Mouse (Mus musculus): Measurements from ENCODE around the gene Ceacam19. TPM values are rescaled to one million over a fixed set of nuclear protein-coding genes. Genes with fewer than 3 reads are reported as not detected.
A peak's percentile ranks its signal among the peaks of the same experiment; 100 is the strongest.
"Not testable (repeated sequence)": the region's sequence is repeated elsewhere in the genome, so short reads cannot be mapped to it uniquely, and the experiment has no call there.

Gene Ceacam19
- polyA plus RNA-seq (2015; fragmentation: Nextera tagmentation; extraction: Ambion mirVana), result 0.06 TPM in 1 of 2 replicates, not detected in the other

DNA sequence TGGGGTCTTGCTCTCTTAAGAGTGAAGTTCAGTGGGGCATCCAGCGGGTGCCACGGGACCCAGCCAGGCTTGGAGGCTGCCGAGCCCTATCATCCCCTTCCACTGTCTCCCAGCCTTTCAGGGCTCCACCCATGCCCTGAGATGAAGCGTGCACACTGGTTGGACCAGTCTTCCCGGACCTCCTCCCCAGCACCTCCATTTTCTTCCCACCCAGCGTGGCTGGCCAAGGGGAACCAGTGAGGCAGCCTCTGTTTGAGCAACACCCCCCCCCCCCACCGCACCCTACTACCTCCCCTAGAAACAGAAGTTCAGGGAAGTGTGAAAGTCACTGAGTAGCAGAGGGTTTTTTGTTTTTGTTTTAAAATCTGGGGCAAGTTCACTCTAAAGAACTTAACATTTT, at the start of gene Ceacam19:
Gene Ceacam19 (minus strand): TSS at position 117 of the 400 bp plus-strand sequence.
- no peak for ATAC-seq (ENCODE audit: low FRiP score, low TSS enrichment)
- no peaks in the 10 kb centered on the region; the same call in 1 of the 2 replicates for H3K9me3 ChIP-seq (ENCODE audit: low read length)
- WGBS, result 70% methylated on average over 7 of the region's 7 CpGs
- no peaks in the 10 kb centered on the region for H3K27me3 ChIP-seq (ENCODE audit: insufficient read depth, low read length)
- no peak within 1 kb of the TSS for H3K4me2 ChIP-seq (replicated peaks; ENCODE audit: low read depth, low read length)
- no peak within 1 kb of the TSS for H3K4me3 ChIP-seq (ENCODE audit: low read length)
- no peak within 1 kb of the TSS for H3K9ac ChIP-seq (replicated peaks; ENCODE audit: low read length)
- H3K4me1 ChIP-seq (ENCODE audit: insufficient read depth, low read length), result no peaks in the 10 kb centered on the region
- no peaks in the 10 kb centered on the region for H3K36me3 ChIP-seq (ENCODE audit: insufficient read depth, low read length)
- no peak within 1 kb of the TSS for H3K27ac ChIP-seq (ENCODE audit: low read length)

- H3K4me2 ChIP-seq (replicated peaks; ENCODE audit: low read depth, low read length), result no peak overlapping the region
- no peaks in the 10 kb centered on the region for H3K36me3 ChIP-seq (ENCODE audit: insufficient read depth, low read length)
- no peaks in the 10 kb centered on the region for H3K9me3 ChIP-seq (ENCODE audit: low read length)
- H3K4me1 ChIP-seq (ENCODE audit: insufficient read depth, low read length), result no peaks in the 10 kb centered on the region
- H3K9ac ChIP-seq (replicated peaks; ENCODE audit: low read length), result no peak overlapping the region
- H3K27ac ChIP-seq (ENCODE audit: low read length), result no peak overlapping the region
- 82% methylated on average over 11 of the region's 11 CpGs for WGBS
- no peak overlapping the region for H3K4me3 ChIP-seq (ENCODE audit: low read length)
- no peak for ATAC-seq (ENCODE audit: low FRiP score, low TSS enrichment)
- no peaks in the 10 kb centered on the region; the same call in 1 of the 2 replicates for H3K27me3 ChIP-seq (ENCODE audit: insufficient read depth, low read length)
Measured at GRCm38 (mm10) chr7:19937229-19937821, 49.6 kb upstream of the Ceacam19 start.

GRCm38 (mm10) chr7:19935961-19936360, 48.2 kb upstream of the Ceacam19 start:
- Histone ChIP-seq H3K9ac (replicated peaks; ENCODE audit: low read length) (no peak overlapping the region), H3K4me2 (replicated peaks; ENCODE audit: low read depth, low read length) (no peak overlapping the region), H3K4me3 (ENCODE audit: low read length) (no peak overlapping the region), H3K36me3 (ENCODE audit: insufficient read depth, low read length) (no peaks in the 10 kb centered on the region), H3K27me3 (ENCODE audit: insufficient read depth, low read length) (no peaks in the 10 kb centered on the region; the same call in 1 of the 2 replicates), H3K9me3 (ENCODE audit: low read length) (no peaks in the 10 kb centered on the region), H3K27ac (ENCODE audit: low read length) (no peak overlapping the region), H3K4me1 (ENCODE audit: insufficient read depth, low read length) (no peaks in the 10 kb centered on the region)
- no peak for ATAC-seq (ENCODE audit: low FRiP score, low TSS enrichment)
- WGBS, result 66% methylated on average over 6 of the region's 6 CpGs

DNA sequence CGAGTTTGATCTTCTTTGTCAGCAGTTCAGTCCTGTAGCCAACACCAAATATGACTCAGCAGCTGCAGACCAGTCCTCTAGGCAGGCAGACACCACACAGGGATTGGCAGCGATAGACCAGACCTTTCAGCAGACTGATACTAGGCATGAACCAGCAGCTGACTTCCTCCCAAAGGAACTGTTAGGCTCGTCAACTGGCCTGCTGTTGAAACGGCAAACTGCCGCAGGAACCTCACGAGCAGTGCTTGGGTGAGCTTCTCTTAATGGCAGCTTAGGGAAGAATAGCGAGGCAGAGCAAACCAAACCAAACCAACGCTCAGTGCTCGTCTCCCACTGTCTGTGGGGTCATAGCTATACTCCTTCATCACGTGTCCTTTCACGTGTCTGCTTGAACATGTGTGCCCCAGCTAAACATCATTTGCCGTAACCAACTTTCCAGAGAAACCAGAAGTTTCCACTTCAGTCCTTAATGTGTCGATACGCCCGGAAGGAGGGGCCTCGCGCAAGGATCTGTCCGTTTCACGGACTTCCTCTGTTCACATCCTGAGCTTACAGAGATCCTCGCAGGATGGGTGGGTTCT, 47.5 kb upstream of the Ceacam19 start:
- Histone ChIP-seq H3K27me3 (ENCODE audit: insufficient read depth, low read length) (no peaks in the 10 kb centered on the region; the same call in 1 of the 2 replicates), H3K27ac (ENCODE audit: low read length) (no peak overlapping the region), H3K36me3 (ENCODE audit: insufficient read depth, low read length) (no peaks in the 10 kb centered on the region), H3K4me2 (replicated peaks; ENCODE audit: low read depth, low read length) (no peak overlapping the region), H3K4me3 (ENCODE audit: low read length) (no peak overlapping the region), H3K9me3 (ENCODE audit: low read length) (no peaks in the 10 kb centered on the region), H3K9ac (replicated peaks; ENCODE audit: low read length) (no peak overlapping the region), H3K4me1 (ENCODE audit: insufficient read depth, low read length) (no peaks in the 10 kb centered on the region)
- WGBS, result 66% methylated on average over 20 of the region's 20 CpGs
- no peak for ATAC-seq (ENCODE audit: low FRiP score, low TSS enrichment)

GRCm38 (mm10) chr7:19932877-19933809, 45.4 kb upstream of the Ceacam19 start:
- no peaks in the 10 kb centered on the region for H3K36me3 ChIP-seq (ENCODE audit: insufficient read depth, low read length)
- ATAC-seq (ENCODE audit: low FRiP score, low TSS enrichment), result peak; percentile 64; the same call in 1 of the 2 replicates
- no peaks in the 10 kb centered on the region for H3K4me1 ChIP-seq (ENCODE audit: insufficient read depth, low read length)
- peak overlapping the region; percentile 6; the same call in 1 of the 2 replicates for H3K4me3 ChIP-seq (ENCODE audit: low read length)
- H3K9me3 ChIP-seq (ENCODE audit: low read length), result no peaks in the 10 kb centered on the region
- 22% methylated on average over 20 of the region's 21 CpGs for WGBS
- no peaks in the 10 kb centered on the region; the same call in 1 of the 2 replicates for H3K27me3 ChIP-seq (ENCODE audit: insufficient read depth, low read length)
- H3K27ac ChIP-seq (ENCODE audit: low read length), result no peak overlapping the region
- no peak overlapping the region for H3K9ac ChIP-seq (replicated peaks; ENCODE audit: low read length)
- peak overlapping the region; percentile 38 for H3K4me2 ChIP-seq (replicated peaks; ENCODE audit: low read depth, low read length)

DNA sequence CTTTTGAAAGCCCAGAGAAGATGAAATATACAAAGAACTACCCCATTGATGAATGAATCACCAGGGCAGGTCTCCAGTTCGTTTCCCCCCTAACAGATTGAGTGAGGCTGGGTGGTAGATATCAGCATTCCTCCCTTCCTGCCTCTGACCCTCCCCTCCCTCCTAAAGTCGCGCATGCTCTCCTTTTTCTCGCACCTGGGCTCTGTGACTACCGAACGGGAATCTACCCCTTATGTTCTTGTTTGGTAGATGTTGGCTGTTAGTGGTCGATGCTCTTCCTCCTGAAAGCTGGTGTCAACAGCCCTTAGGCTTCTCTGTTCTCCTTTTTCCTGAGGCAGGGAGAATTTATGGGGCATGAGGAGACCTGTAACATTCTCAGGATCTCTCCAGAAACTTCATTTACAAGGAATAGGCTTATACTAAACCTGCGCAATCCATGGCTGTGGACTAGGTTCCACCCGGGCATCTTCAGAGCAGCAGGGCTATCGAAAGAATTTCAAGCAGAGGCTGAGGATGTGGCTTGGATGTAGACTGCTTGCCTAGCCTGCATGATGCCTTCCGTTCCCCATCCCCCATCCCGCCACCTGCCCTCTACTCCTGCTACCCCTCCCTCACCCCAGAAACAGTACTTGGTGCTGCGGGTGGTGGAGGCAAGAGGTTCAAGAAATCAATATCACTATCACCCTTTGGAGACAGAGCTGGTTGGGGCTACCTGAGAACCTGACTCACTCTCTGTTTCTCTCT, 44.5 kb upstream of the Ceacam19 start:
- Histone ChIP-seq H3K27ac (ENCODE audit: low read length) (no peak overlapping the region), H3K4me3 (ENCODE audit: low read length) (no peak overlapping the region), H3K9ac (replicated peaks; ENCODE audit: low read length) (no peak overlapping the region), H3K9me3 (ENCODE audit: low read length) (no peaks in the 10 kb centered on the region), H3K27me3 (ENCODE audit: insufficient read depth, low read length) (no peaks in the 10 kb centered on the region; the same call in 1 of the 2 replicates), H3K4me1 (ENCODE audit: insufficient read depth, low read length) (no peaks in the 10 kb centered on the region), H3K4me2 (replicated peaks; ENCODE audit: low read depth, low read length) (no peak overlapping the region), H3K36me3 (ENCODE audit: insufficient read depth, low read length) (no peaks in the 10 kb centered on the region)
- 18% methylated on average over 13 of the region's 13 CpGs for WGBS
- no peak for ATAC-seq (ENCODE audit: low FRiP score, low TSS enrichment)

DNA sequence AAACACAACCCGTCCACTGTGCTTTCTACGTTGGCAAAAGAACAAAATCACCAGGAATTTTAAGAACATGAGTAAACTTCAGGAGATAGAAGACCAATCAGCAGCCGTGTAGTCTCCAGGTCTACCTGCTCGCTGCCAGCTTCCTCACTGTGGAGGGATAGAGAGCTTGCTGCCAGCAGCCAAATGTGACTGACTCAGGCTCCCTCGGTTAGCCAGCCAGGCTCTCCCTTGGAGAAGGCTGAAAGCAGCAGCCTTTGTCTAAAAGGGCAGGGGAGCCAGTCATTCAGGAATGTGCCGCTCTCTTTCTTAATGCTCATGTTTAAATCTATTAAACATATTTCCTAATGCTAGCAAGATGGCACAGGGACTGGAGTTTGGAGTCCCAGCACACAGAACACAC, 42.7 kb upstream of the Ceacam19 start:
- not testable (repeated sequence) for H3K36me3 ChIP-seq (ENCODE audit: insufficient read depth, low read length); H3K4me1 ChIP-seq (ENCODE audit: insufficient read depth, low read length); H3K27me3 ChIP-seq (ENCODE audit: insufficient read depth, low read length); H3K4me2 ChIP-seq (replicated peaks; ENCODE audit: low read depth, low read length); H3K9ac ChIP-seq (replicated peaks; ENCODE audit: low read length); H3K4me3 ChIP-seq (ENCODE audit: low read length); H3K27ac ChIP-seq (ENCODE audit: low read length); ATAC-seq (ENCODE audit: low FRiP score, low TSS enrichment); H3K9me3 ChIP-seq (ENCODE audit: low read length)
- 85% methylated on average over 6 of the region's 6 CpGs for WGBS

- 60% methylated on average over 5 of the region's 5 CpGs for WGBS
- no peak for ATAC-seq (ENCODE audit: low FRiP score, low TSS enrichment)
- no peaks in the 10 kb centered on the region; the same call in 1 of the 2 replicates for H3K27me3 ChIP-seq (ENCODE audit: insufficient read depth, low read length)
Measured at GRCm38 (mm10) chr7:19928486-19928885, 40.7 kb upstream of the Ceacam19 start.

GRCm38 (mm10) chr7:19926849-19927480, 39.2 kb upstream of the Ceacam19 start:
- Histone ChIP-seq H3K9me3 (ENCODE audit: low read length) (no peaks in the 10 kb centered on the region), H3K36me3 (ENCODE audit: insufficient read depth, low read length) (no peaks in the 10 kb centered on the region), H3K9ac (replicated peaks; ENCODE audit: low read length) (no peak overlapping the region), H3K4me1 (ENCODE audit: insufficient read depth, low read length) (no peaks in the 10 kb centered on the region), H3K4me2 (replicated peaks; ENCODE audit: low read depth, low read length) (no peak overlapping the region), H3K27ac (ENCODE audit: low read length) (no peak overlapping the region), H3K27me3 (ENCODE audit: insufficient read depth, low read length) (no peaks in the 10 kb centered on the region), H3K4me3 (ENCODE audit: low read length) (no peak overlapping the region)
- 68% methylated on average over 2 of the region's 2 CpGs for WGBS
- ATAC-seq (ENCODE audit: low FRiP score, low TSS enrichment), result no peak

More at GRCm38 (mm10) chr7:19928486-19928885, 40.7 kb upstream of the Ceacam19 start:
- no peak overlapping the region for H3K27ac ChIP-seq (ENCODE audit: low read length)
- H3K4me3 ChIP-seq (ENCODE audit: low read length), result no peak overlapping the region
- H3K9me3 ChIP-seq (ENCODE audit: low read length), result no peaks in the 10 kb centered on the region
- no peak overlapping the region for H3K9ac ChIP-seq (replicated peaks; ENCODE audit: low read length)
- no peaks in the 10 kb centered on the region for H3K4me1 ChIP-seq (ENCODE audit: insufficient read depth, low read length)
- H3K4me2 ChIP-seq (replicated peaks; ENCODE audit: low read depth, low read length), result no peak overlapping the region
- no peaks in the 10 kb centered on the region for H3K36me3 ChIP-seq (ENCODE audit: insufficient read depth, low read length)

Measured in kidney, embryonic 16.5 days (tissue).